ENCODE assay signal across 7 mouse cellular contexts in the genomic region with DNA sequence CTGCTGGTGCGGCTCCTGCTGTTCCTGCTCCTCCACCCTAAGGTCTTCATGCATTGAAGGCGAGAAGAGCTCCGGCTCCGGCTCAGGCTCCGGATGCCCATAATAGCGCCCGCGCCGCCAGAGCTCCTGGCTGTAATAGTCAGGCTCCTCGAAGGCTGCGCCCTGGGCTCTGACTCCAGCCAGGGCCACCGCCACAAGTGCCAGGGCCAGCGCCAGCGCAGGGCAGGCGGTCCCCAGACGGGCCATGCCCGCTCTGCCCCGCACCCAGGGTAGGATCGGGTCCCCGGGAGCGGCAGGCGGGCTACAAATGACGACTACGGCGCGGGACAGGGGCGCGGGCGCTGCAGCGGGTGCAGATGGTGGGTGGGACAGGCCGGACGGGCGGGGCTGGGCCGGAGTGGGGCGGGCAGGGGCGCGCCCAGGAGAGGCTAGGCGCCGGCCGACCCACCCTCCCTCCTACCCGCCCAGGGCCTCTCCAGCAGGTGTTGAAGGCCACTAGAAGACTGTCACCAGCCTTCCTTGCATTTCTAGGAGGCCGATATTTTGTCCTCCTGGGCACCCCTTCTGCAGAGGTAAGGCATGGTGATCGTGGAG. TPM values are rescaled to one million over a fixed set of nuclear protein-coding genes. Genes with fewer than 3 reads are reported as not detected.
DNase-seq lines count a peak whose midpoint lies in the region; ATAC-seq lines count a peak whose summit lies in the region.

A gene (minus strand): TSS at position 372 of the 594 bp plus-strand sequence.

- H3K4me3 ChIP-seq in embryonic facial prominence, embryonic 15.5 days (replicated peaks): peak within 1 kb of the TSS; percentile 49
- peak within 1 kb of the TSS; percentile 30 for H3K4me3 ChIP-seq in hindbrain, embryonic 11.5 days (ENCODE audit: low read depth, low read length)

- H3K9me3 ChIP-seq in embryonic facial prominence, embryonic 15.5 days (replicated peaks): no peaks in the 10 kb centered on the region
- H3K9me3 ChIP-seq in hindbrain, embryonic 11.5 days (ENCODE audit: control insufficient read depth, low read length): no peaks in the 10 kb centered on the region

- peak within 1 kb of the TSS; percentile 84 for H3K4me2 ChIP-seq in embryonic facial prominence, embryonic 15.5 days (replicated peaks)
- peak within 1 kb of the TSS; percentile 72 for H3K4me2 ChIP-seq in hindbrain, embryonic 11.5 days (replicated peaks; ENCODE audit: low read depth, low read length)

- peaks cover 15% of the 10 kb centered on the region for H3K4me1 ChIP-seq in embryonic facial prominence, embryonic 15.5 days
- peaks cover 3% of the 10 kb centered on the region; the same call in 1 of the 2 replicates for H3K4me1 ChIP-seq in hindbrain, embryonic 11.5 days (replicated peaks; ENCODE audit: control insufficient read depth, insufficient read depth, low read length)

- H3K9ac ChIP-seq in embryonic facial prominence, embryonic 15.5 days: peak within 1 kb of the TSS; percentile 35; the same call in 1 of the 2 replicates
- H3K9ac ChIP-seq in hindbrain, embryonic 11.5 days (ENCODE audit: low read depth, low read length): peak within 1 kb of the TSS; percentile 19; the same call in 1 of the 2 replicates

- WGBS in embryonic facial prominence, embryonic 15.5 days: 2% methylated on average over 43 of the region's 43 CpGs
- 4% methylated on average over 40 of the region's 43 CpGs for WGBS in hindbrain, embryonic 11.5 days

- peak; percentile 59; the same call in 1 of the 2 replicates for ATAC-seq in embryonic facial prominence, embryonic 15.5 days (ENCODE audit: insufficient number of reproducible peaks, low FRiP score, low TSS enrichment, low read depth)
- no peak for ATAC-seq in hindbrain, embryonic 11.5 days (ENCODE audit: low FRiP score)

- H3K27ac ChIP-seq in embryonic facial prominence, embryonic 15.5 days (replicated peaks): no peak within 1 kb of the TSS
- H3K27ac ChIP-seq in hindbrain, embryonic 11.5 days (ENCODE audit: low read depth, low read length): no peak within 1 kb of the TSS

- peak; percentile 28 for DNase-seq in right cerebral cortex, postnatal 4 days
- DNase-seq in right cerebral cortex, postnatal 25 days: no peak
- peak; percentile 35 for DNase-seq in hindbrain, embryonic 11.5 days (ENCODE audit: low spot score)
- peak; percentile 48 for DNase-seq in neural tube, embryonic 10.5 days (ENCODE audit: extremely low spot score, low spot score)
- no peak for DNase-seq in layer of hippocampus, postnatal 14 days (ENCODE audit: low spot score in 2 of 2)
- DNase-seq in c-Kit-positive CD71-positive TER-119-positive erythroid progenitor cells, embryonic 14.5 days (ENCODE audit: low spot score): no peak

- peaks cover 39% of the 10 kb centered on the region for H3K27me3 ChIP-seq in embryonic facial prominence, embryonic 15.5 days
- H3K27me3 ChIP-seq in hindbrain, embryonic 11.5 days (ENCODE audit: control insufficient read depth, insufficient read depth, low read length): peaks cover 6% of the 10 kb centered on the region

- no peaks in the 10 kb centered on the region for H3K36me3 ChIP-seq in embryonic facial prominence, embryonic 15.5 days
- no peaks in the 10 kb centered on the region for H3K36me3 ChIP-seq in hindbrain, embryonic 11.5 days (ENCODE audit: control insufficient read depth, insufficient read depth, low read length)

RNA-seq across cellular contexts. Expression of the gene that starts here (rescaled TPM):
- polyA plus RNA-seq in embryonic facial prominence, embryonic 15.5 days (2015; fragmentation: Nextera tagmentation; extraction: Ambion mirVana): 15.6 and 23.7 TPM in 2 replicates
- 2.2 and 3.6 TPM in 2 replicates for polyA plus RNA-seq in hindbrain, embryonic 11.5 days (2014; fragmentation: Nextera tagmentation; extraction: Ambion mirVana)
- 1 to 10 TPM; 3.1 to 4.0 TPM for total RNA-seq in layer of hippocampus, postnatal 14 days (2021)

Comparison
In these comparisons a context has a peak if more than half of its experiments do, and no peak if none do; other contexts are left out.
1. DNase-seq: peak in right cerebral cortex, postnatal 4 days (single experiment), hindbrain, embryonic 11.5 days (single experiment) and neural tube, embryonic 10.5 days (single experiment); none in right cerebral cortex, postnatal 25 days (single experiment), layer of hippocampus, postnatal 14 days (0 of 2) and c-Kit-positive CD71-positive TER-119-positive erythroid progenitor cells, embryonic 14.5 days (single experiment).